Mouse (Mus musculus) myocyte (in vitro differentiated cells): ENCODE measurements around the gene Sidt2.

ENCODE experiments used
- POLR2A ChIP-seq: IDR thresholded peaks from one replicate; pipeline ENCODE4 v1.6.1; 2011; ENCODE audit warnings: low read depth, mild to moderate bottlenecking, control low read depth, moderate library complexity; ENCODE audit not compliant: insufficient read length
- USF1 ChIP-seq: IDR thresholded peaks from one replicate; pipeline ENCODE4 v1.6.1; 2011; ENCODE audit warnings: low read depth, mild to moderate bottlenecking, control low read depth, moderate library complexity

- TF ChIP-seq USF1 = no peak
- no peak for TF ChIP-seq POLR2A
These were observed 35.2 kb downstream of the Sidt2 start for GRCm38 (mm10) chr9:45919895-45920294.
